Mouse (Mus musculus) CH12.LX (cell line): ENCODE results near the gene Aifm3.

Experiments used
- EP300 ChIP-seq: IDR thresholded peaks from 2 replicates; pipeline ENCODE4 v1.6.1; 2011; ENCODE audit warnings: low read length, improper control_type of control experiment
- MXI1 ChIP-seq: IDR thresholded peaks from 2 replicates; pipeline ENCODE4 v1.6.1; 2011; ENCODE audit warnings: mild to moderate bottlenecking, low read depth, low read length, improper control_type of control experiment
- POLR2A ChIP-seq: IDR thresholded peaks from 2 replicates; pipeline ENCODE4 v1.6.1; 2011; ENCODE audit warnings: low read depth, mild to moderate bottlenecking, improper control_type of control experiment, low read length
- POLR2AphosphoS2 ChIP-seq: IDR thresholded peaks from 2 replicates; pipeline ENCODE4 v1.6.1; 2011; ENCODE audit warnings: low read depth, low read length, improper control_type of control experiment

- TF ChIP-seq EP300 (no peak), POLR2A (peak; percentile 97), MXI1 (peak; percentile 83; the same call in 1 of the 2 replicates), POLR2AphosphoS2 (peak; percentile 93)
These were observed 19.3 kb downstream of the Aifm3 start, which contains the start of gene Lztr1 for GRCm38 (mm10) chr16:17508546-17509239.
